Mouse (Mus musculus) cerebellum, adult 8-10 months (tissue): Measurements from ENCODE around the gene Nacad.
"Not testable (repeated sequence)": the region's sequence is repeated elsewhere in the genome, so short reads cannot be mapped to it uniquely, and the experiment has no call there.

Experiments used
- DNase-seq: peaks from one replicate; pipeline ENCODE4 v3.0.0; 2022

The Nacad gene

GRCm38 (mm10) chr11:6605491-6606399, at the start of gene Nacad:
Nacad (minus strand) TSS chr11:6606053.
- peak; percentile 80 for DNase-seq

GRCm38 (mm10) chr11:6654903-6655302, 49.0 kb upstream of the Nacad start:
- peak; percentile 89 for DNase-seq

- not testable (repeated sequence) for DNase-seq
Observed at GRCm38 (mm10) chr11:6652978-6653377, 47.1 kb upstream of the Nacad start.

GRCm38 (mm10) chr11:6650519-6650918, 44.7 kb upstream of the Nacad start:
- DNase-seq, result no peak

- no peak for DNase-seq
Observed at GRCm38 (mm10) chr11:6647831-6648724, 42.2 kb upstream of the Nacad start.

- DNase-seq, result no peak
Observed at GRCm38 (mm10) chr11:6644566-6644965, 38.7 kb upstream of the Nacad start.

- DNase-seq, result no peak
Observed at GRCm38 (mm10) chr11:6639072-6639471, 33.2 kb upstream of the Nacad start.

GRCm38 (mm10) chr11:6638537-6638936, 32.7 kb upstream of the Nacad start, which contains the start of gene Wap:
Wap (minus strand) TSS chr11:6638637.
- no peak for DNase-seq

GRCm38 (mm10) chr11:6636150-6636549, 30.3 kb upstream of the Nacad start:
- no peak for DNase-seq

GRCm38 (mm10) chr11:6629655-6630054, 23.8 kb upstream of the Nacad start:
- DNase-seq, result peak; percentile 41

GRCm38 (mm10) chr11:6628568-6628967, 22.7 kb upstream of the Nacad start:
- peak; percentile 38 for DNase-seq

- DNase-seq, result no peak
Observed at GRCm38 (mm10) chr11:6627731-6628130, 21.9 kb upstream of the Nacad start.

GRCm38 (mm10) chr11:6626388-6626772, 20.5 kb upstream of the Nacad start:
- no peak for DNase-seq

GRCm38 (mm10) chr11:6625478-6626387, 19.9 kb upstream of the Nacad start, which contains the start of gene Tbrg4:
Tbrg4 (minus strand) TSS chr11:6626067.
- DNase-seq, result peak; percentile 91

- no peak for DNase-seq
Observed at GRCm38 (mm10) chr11:6624619-6625382, 18.9 kb upstream of the Nacad start.

- DNase-seq, result no peak
Observed at GRCm38 (mm10) chr11:6623704-6624103, 17.9 kb upstream of the Nacad start.

- no peak for DNase-seq
Observed at GRCm38 (mm10) chr11:6615250-6616205, 9.7 kb upstream of the Nacad start.

- peak; percentile 63 for DNase-seq
Observed at GRCm38 (mm10) chr11:6605021-6605481, 802 bp downstream of the Nacad start.

GRCm38 (mm10) chr11:6604604-6604936, 1.3 kb downstream of the Nacad start:
- peak; percentile 46 for DNase-seq

- peak; percentile 66 for DNase-seq
Observed at GRCm38 (mm10) chr11:6603887-6604603, 1.8 kb downstream of the Nacad start.
